Mouse (Mus musculus) G1E (cell line): Measurements from ENCODE around the gene T2.

Experiments
- CTCF ChIP-seq: IDR thresholded peaks from 2 replicates; pipeline ENCODE4 v1.5.1; 2012; ENCODE audit warnings: low read depth, low read length, inconsistent platforms, mixed read lengths
- GATA1 ChIP-seq: IDR thresholded peaks from 2 replicates; pipeline ENCODE4 v1.6.1; 2012; ENCODE audit warnings: borderline replicate concordance, low read length, inconsistent platforms, mixed read lengths

GRCm38 (mm10) chr17:8371834-8372233 lies 16.0 kb downstream of the T2 start:
- TF ChIP-seq GATA1 (no peak), CTCF (no peak)
